Mouse (Mus musculus) liver, embryonic 16.5 days (tissue): ENCODE results near the gene 1700029I15Rik. TPM values are rescaled to one million over a fixed set of nuclear protein-coding genes. Genes with fewer than 3 reads are reported as not detected.

Experiments
- ATAC-seq: fragments of 200-750 bp; cut with Nextera tagmentation; 2 replicates; pipeline ENCODE4 v1.8.0; 2017; ENCODE audit warnings: low read depth, mild to moderate bottlenecking, moderate number of reproducible peaks, moderate library complexity
- H3K27ac ChIP-seq: fragments of 300-500 bp; sonication (generic); 2 replicates; pipeline ENCODE4 v1.5.1; 2014; ENCODE audit warnings: mild to moderate bottlenecking, low read length
- H3K27me3 ChIP-seq: fragments of 300-500 bp; sonication (generic); 2 replicates; pipeline ENCODE4 v1.6.1; 2014; ENCODE audit warnings: low read depth, low read length, mixed read lengths; ENCODE audit not compliant: control insufficient read depth, insufficient read depth
- H3K36me3 ChIP-seq: fragments of 300-500 bp; sonication (generic); 2 replicates; pipeline ENCODE4 v1.6.1; 2014; ENCODE audit warnings: mild to moderate bottlenecking; ENCODE audit not compliant: control insufficient read depth, insufficient read depth
- H3K4me1 ChIP-seq: fragments of 300-500 bp; sonication (generic); 2 replicates; pipeline ENCODE4 v1.6.1; 2014; ENCODE audit warnings: low read depth, low read length, mixed read lengths; ENCODE audit not compliant: control insufficient read depth
- H3K4me2 ChIP-seq: fragments of 300-500 bp; sonication (generic); 2 replicates; pipeline ENCODE4 v1.6.1; 2014; ENCODE audit warnings: low read depth, low read length, mixed read lengths
- H3K4me3 ChIP-seq: fragments of 300-500 bp; sonication (generic); 2 replicates; pipeline ENCODE4 v1.5.1; 2014; ENCODE audit warnings: low read depth, mild to moderate bottlenecking, low read length
- H3K9ac ChIP-seq: fragments of 300-500 bp; sonication (generic); 2 replicates; pipeline ENCODE4 v1.6.1; 2014; ENCODE audit warnings: low read depth, low read length
- H3K9me3 ChIP-seq: fragments of 300-500 bp; sonication (generic); replicated peaks from 2 replicates; pipeline ENCODE4 v1.6.1; 2016; ENCODE audit warnings: low read length; ENCODE audit not compliant: control insufficient read depth
- WGBS: fragments of 180-500 bp; shearing (Covaris S2); extraction: QIAGEN DNeasy Blood & Tissue Kit; methylation state at CpG from one replicate; pipeline ENCODE4 v1.1.7; 2014; ENCODE audit not compliant: insufficient replicate concordance; 5-methylcytosine and 5-hydroxymethylcytosine counted together
- polyA plus RNA-seq: library from polyadenylated mRNA; unstranded; fragments of >200 nt; fragmentation: Nextera tagmentation; extraction: Ambion mirVana; gene quantifications from 2 replicates; pipeline ENCODE4 v1.2.1, GENCODE M21; 2015

The 1700029I15Rik gene
- polyA plus RNA-seq, 1 experiment from 2014 or later = 1.5 TPM

GRCm38 (mm10) chr2:92387646-92388045 lies 5.3 kb downstream of the 1700029I15Rik start:
- Histone ChIP-seq H3K4me3 (no peak overlapping the region), H3K27me3 (peaks cover 52% of the 10 kb centered on the region), H3K36me3 (no peaks in the 10 kb centered on the region), H3K9ac (no peak overlapping the region), H3K9me3 (no peaks in the 10 kb centered on the region), H3K4me2 (no peak overlapping the region), H3K27ac (no peak overlapping the region), H3K4me1 (peaks cover 6% of the 10 kb centered on the region)
- ATAC-seq = no peak
- WGBS = 50% methylated on average over 4 of the region's 4 CpGs

DNA sequence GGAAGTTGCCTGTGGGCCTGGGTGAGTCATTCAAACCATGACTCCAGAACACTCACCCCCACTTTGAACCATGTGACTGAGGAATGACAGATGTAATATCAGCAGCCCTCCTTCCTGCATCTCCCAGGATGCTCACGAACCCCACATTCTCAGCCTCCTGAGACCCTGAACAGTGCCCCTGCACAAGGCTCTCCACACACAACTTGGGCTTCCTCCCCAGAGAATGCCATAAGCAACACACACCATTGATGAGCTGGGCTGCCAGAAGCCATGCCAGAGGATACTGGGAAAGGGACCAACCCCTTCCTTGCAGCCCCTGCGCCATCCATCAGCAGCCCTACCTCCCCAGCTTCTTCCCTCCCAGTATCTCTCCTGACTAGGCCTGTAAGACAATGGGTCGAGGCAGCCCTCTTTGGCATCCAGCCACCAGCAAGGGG lies 5.8 kb downstream of the 1700029I15Rik start:
- Histone ChIP-seq H3K4me2 (no peak overlapping the region), H3K27me3 (peaks cover 56% of the 10 kb centered on the region), H3K27ac (no peak overlapping the region), H3K9me3 (no peaks in the 10 kb centered on the region), H3K4me1 (peaks cover 6% of the 10 kb centered on the region), H3K9ac (no peak overlapping the region), H3K4me3 (no peak overlapping the region), H3K36me3 (no peaks in the 10 kb centered on the region)
- no peak for ATAC-seq
- WGBS = 57% methylated on average over 3 of the region's 3 CpGs

- ATAC-seq = peak; percentile 44
- H3K4me2 ChIP-seq = peak overlapping the region; percentile 54
- peaks cover 66% of the 10 kb centered on the region for H3K27me3 ChIP-seq
- H3K9ac ChIP-seq = peak overlapping the region; percentile 37; the same call in 1 of the 2 replicates
- peak overlapping the region; percentile 55 for H3K4me3 ChIP-seq
- peaks cover 6% of the 10 kb centered on the region for H3K4me1 ChIP-seq
- H3K27ac ChIP-seq = no peak overlapping the region
- H3K9me3 ChIP-seq = no peaks in the 10 kb centered on the region
- H3K36me3 ChIP-seq = no peaks in the 10 kb centered on the region
- WGBS = 2% methylated on average over 57 of the region's 62 CpGs
Measured at GRCm38 (mm10) chr2:92388891-92389641, 6.7 kb downstream of the 1700029I15Rik start.

- H3K27ac ChIP-seq = no peak overlapping the region
- ATAC-seq = no peak
- H3K27me3 ChIP-seq = peaks cover 66% of the 10 kb centered on the region
- 15% methylated on average over 10 of the region's 10 CpGs for WGBS
- no peaks in the 10 kb centered on the region for H3K9me3 ChIP-seq
- peaks cover 6% of the 10 kb centered on the region for H3K4me1 ChIP-seq
- H3K36me3 ChIP-seq = no peaks in the 10 kb centered on the region
- peak overlapping the region; percentile 55 for H3K4me3 ChIP-seq
- H3K9ac ChIP-seq = no peak overlapping the region
- peak overlapping the region; percentile 54 for H3K4me2 ChIP-seq
Measured at GRCm38 (mm10) chr2:92389645-92390044, 7.3 kb downstream of the 1700029I15Rik start.

DNA sequence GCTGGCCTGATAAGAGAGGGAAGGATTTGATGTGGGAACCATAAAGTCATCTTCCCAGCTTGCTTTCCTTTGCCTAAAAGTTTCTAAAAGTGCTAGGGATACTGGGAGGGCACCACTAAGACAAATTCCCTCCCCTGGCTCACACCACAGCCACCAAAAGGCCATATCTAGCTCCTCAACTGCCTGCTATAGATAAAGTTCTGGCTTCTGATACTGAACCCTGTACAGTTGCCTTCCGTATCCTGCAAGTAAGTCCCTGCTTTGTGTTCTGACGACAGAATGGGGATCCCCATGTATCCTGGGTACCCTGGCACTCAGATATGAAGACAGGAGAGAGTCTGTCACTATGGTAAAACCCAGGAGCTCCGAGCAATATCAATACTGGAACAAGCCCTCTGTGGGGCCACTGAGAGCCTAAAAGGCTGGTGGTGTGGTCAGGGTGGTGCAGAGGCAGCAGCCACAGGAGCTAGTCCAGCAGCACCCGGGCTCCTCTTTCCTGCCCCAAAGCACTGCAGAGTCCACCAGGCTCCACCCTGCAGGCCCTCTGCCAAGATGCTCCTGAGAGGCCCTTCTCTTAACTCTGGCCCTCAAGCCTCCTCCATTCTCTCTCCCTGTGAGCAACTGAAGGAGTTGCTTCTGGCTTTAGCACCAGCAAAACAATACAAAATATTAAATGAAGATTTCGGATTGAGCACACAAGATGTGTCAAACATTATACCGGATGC lies 8.0 kb downstream of the 1700029I15Rik start:
- Histone ChIP-seq H3K9me3 (no peaks in the 10 kb centered on the region), H3K9ac (no peak overlapping the region), H3K27ac (no peak overlapping the region), H3K4me1 (peaks cover 6% of the 10 kb centered on the region), H3K4me2 (no peak overlapping the region), H3K4me3 (no peak overlapping the region), H3K36me3 (no peaks in the 10 kb centered on the region), H3K27me3 (peaks cover 66% of the 10 kb centered on the region)
- WGBS = 40% methylated on average over 6 of the region's 6 CpGs
- ATAC-seq = no peak

DNA sequence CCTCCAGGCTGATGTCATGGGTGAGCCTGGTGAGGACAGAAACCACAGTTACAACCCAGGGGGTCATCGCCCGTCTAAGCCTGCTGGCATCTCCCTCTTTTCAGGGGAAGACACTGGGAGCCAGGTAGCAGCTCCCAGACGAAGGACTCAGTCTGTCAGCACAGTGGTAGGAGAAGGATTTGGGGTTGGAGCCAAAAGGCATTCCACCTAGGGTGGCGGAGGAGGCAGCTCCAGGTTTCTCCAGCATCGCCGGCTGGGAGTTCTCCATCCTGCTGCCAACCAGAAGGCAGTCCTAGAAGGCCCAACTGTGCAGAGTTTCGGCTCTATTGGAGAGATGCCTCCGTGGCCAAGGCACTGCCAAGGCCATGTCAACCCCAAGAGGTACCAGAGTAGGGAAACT lies 8.8 kb downstream of the 1700029I15Rik start:
- H3K27ac ChIP-seq = no peak overlapping the region
- no peak overlapping the region for H3K4me2 ChIP-seq
- H3K36me3 ChIP-seq = no peaks in the 10 kb centered on the region
- H3K9ac ChIP-seq = no peak overlapping the region
- H3K9me3 ChIP-seq = no peaks in the 10 kb centered on the region
- peaks cover 66% of the 10 kb centered on the region for H3K27me3 ChIP-seq
- H3K4me3 ChIP-seq = no peak overlapping the region
- no peak for ATAC-seq
- H3K4me1 ChIP-seq = peaks cover 6% of the 10 kb centered on the region
- WGBS = 67% methylated on average over 8 of the region's 8 CpGs

DNA sequence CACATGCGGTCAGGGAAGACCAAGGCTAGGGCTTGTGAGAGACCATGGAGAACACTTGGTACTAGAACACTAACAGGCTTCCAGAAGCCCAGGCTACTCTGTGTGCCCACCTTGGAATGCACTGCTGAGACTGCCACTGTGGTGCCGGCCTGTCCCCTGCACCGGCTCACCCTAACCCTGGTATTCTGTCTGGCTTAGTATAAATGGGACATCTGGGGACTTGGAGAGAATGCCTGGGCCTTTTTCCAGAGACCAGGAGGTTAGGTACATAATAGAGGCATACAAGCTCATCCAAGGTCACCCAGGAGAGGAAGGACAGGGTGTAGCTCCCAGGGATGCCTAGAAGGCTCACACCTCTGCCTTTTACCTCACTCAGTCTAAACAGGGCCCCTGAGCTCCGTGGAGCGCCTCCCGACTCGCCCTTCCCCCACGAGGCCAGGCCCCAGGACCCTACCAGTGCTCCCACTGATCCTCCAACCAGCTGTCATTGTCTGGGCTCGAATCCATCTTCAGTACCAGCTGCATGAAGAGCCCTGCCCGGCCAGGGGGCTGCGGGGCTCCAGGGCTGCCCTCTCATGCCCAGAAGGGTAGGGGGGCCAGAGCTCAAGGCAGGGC lies 9.5 kb downstream of the 1700029I15Rik start:
- ATAC-seq = no peak
- H3K9ac ChIP-seq = no peak overlapping the region
- H3K4me1 ChIP-seq = peaks cover 6% of the 10 kb centered on the region
- peak overlapping the region; percentile 11; the same call in 1 of the 2 replicates for H3K4me2 ChIP-seq
- H3K27me3 ChIP-seq = peaks cover 66% of the 10 kb centered on the region
- H3K4me3 ChIP-seq = peak overlapping the region; percentile 30
- no peaks in the 10 kb centered on the region for H3K9me3 ChIP-seq
- H3K27ac ChIP-seq = no peak overlapping the region
- WGBS = 34% methylated on average over 11 of the region's 11 CpGs
- no peaks in the 10 kb centered on the region for H3K36me3 ChIP-seq

GRCm38 (mm10) chr2:92392318-92393264 lies 10.3 kb downstream of the 1700029I15Rik start:
- Histone ChIP-seq H3K27ac (no peak overlapping the region), H3K9ac (no peak overlapping the region), H3K27me3 (peaks cover 62% of the 10 kb centered on the region)

More at GRCm38 (mm10) chr2:92392318-92393264, 10.3 kb downstream of the 1700029I15Rik start:
- ATAC-seq = no peak
- H3K4me2 ChIP-seq = peak overlapping the region; percentile 11; the same call in 1 of the 2 replicates
- peak overlapping the region; percentile 30 for H3K4me3 ChIP-seq
- H3K36me3 ChIP-seq = no peaks in the 10 kb centered on the region
- peaks cover 6% of the 10 kb centered on the region for H3K4me1 ChIP-seq
- 6% methylated on average over 26 of the region's 26 CpGs for WGBS
- H3K9me3 ChIP-seq = no peaks in the 10 kb centered on the region
